12 mouse cellular contexts compared by ENCODE assay signal in the genomic region with DNA sequence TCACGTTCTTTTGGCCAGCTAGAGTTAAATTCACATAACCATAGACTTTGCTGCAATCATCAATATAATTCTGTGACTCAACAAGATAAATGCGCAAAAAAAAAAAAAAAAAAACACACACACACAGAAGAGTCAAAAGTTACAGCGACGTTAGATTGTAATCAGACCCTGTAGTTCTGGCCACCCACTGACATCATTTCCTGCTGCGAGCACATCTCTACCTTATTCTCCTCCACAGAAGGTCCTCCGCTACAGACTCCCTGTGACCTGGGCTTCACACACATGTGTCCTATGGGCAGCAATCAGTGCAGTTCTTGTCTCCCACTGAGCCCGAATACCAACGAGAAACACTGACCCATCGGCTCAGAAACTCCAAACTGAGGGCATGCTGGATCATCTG.
"Had no signal": no experiment of that assay in that cellular context is flagged by ENCODE, and none has a peak within 500 bp of the region (broad histone marks: within the 10 kb centered on the region; RNA-seq: fewer than 3 reads in every experiment).

No protein-coding gene starts in this region.

- H3K4me3 ChIP-seq: kidney, embryonic 15.5 days; limb, embryonic 13.5 days; midbrain, embryonic 13.5 days; myocyte; neural tube, embryonic 12.5 days; stomach, embryonic 15.5 days had no signal

- DNase-seq: kidney, adult 18-20 months; kidney, postnatal 14 days; left cerebral cortex, postnatal 4 days; lung, adult 18-20 months; retina, postnatal 1 day had no signal

- H3K4me1 ChIP-seq: neural tube, embryonic 12.5 days; stomach, embryonic 15.5 days had no signal

- H3K9me3 ChIP-seq: kidney, embryonic 15.5 days; limb, embryonic 13.5 days; midbrain, embryonic 13.5 days; neural tube, embryonic 12.5 days; stomach, embryonic 15.5 days had no signal

- H3K36me3 ChIP-seq: kidney, embryonic 15.5 days; limb, embryonic 13.5 days; midbrain, embryonic 13.5 days; neural tube, embryonic 12.5 days; stomach, embryonic 15.5 days had no signal

- H3K9ac ChIP-seq: kidney, embryonic 15.5 days; limb, embryonic 13.5 days; liver, embryonic 14.5 days; midbrain, embryonic 13.5 days; neural tube, embryonic 12.5 days; stomach, embryonic 15.5 days had no signal

- H3K4me2 ChIP-seq: kidney, embryonic 15.5 days; limb, embryonic 13.5 days; midbrain, embryonic 13.5 days; neural tube, embryonic 12.5 days; stomach, embryonic 15.5 days had no signal

- H3K27me3 ChIP-seq: kidney, embryonic 15.5 days; limb, embryonic 13.5 days; midbrain, embryonic 13.5 days; neural tube, embryonic 12.5 days; stomach, embryonic 15.5 days had no signal

- ATAC-seq: midbrain, embryonic 13.5 days had no signal

- H3K27ac ChIP-seq: kidney, embryonic 15.5 days; limb, embryonic 13.5 days; liver, embryonic 14.5 days; midbrain, embryonic 13.5 days; neural tube, embryonic 12.5 days; stomach, embryonic 15.5 days had no signal
